Mouse (Mus musculus) kidney, postnatal 25 days (tissue): Measurements from ENCODE around the gene Notch2.
A peak's percentile ranks its signal among the peaks of the same experiment; 100 is the strongest.
"Not testable (repeated sequence)": the region's sequence is repeated elsewhere in the genome, so short reads cannot be mapped to it uniquely, and the experiment has no call there.

Experiments used
- DNase-seq, 2 experiments: peaks; one replicate each; pipeline ENCODE4 v3.0.0; 2021; ENCODE audit warnings: mixed read lengths in 2 of 2

Gene Notch2

GRCm38 (mm10) chr3:98106590-98107313 is 93.4 kb downstream of the Notch2 start:
- DNase-seq: no peak

GRCm38 (mm10) chr3:98108416-98108815 is 95.1 kb downstream of the Notch2 start:
- DNase-seq: no peak

- peak in 1 of 2 experiments; percentile 29 for DNase-seq
Measured at GRCm38 (mm10) chr3:98108866-98109265, 95.5 kb downstream of the Notch2 start.

- peak; percentile 48 to 70 for DNase-seq
Measured at GRCm38 (mm10) chr3:98110610-98111009, 97.3 kb downstream of the Notch2 start.

GRCm38 (mm10) chr3:98118252-98118651 is 104.9 kb downstream of the Notch2 start:
- no peak for DNase-seq

- DNase-seq: no peak
Measured at GRCm38 (mm10) chr3:98119338-98119737, 106.0 kb downstream of the Notch2 start.

- DNase-seq: no peak
Measured at GRCm38 (mm10) chr3:98120884-98121283, 107.6 kb downstream of the Notch2 start.

- no peak for DNase-seq
Measured at GRCm38 (mm10) chr3:98127775-98128174, 114.4 kb downstream of the Notch2 start.

- DNase-seq: no peak
Measured at GRCm38 (mm10) chr3:98128716-98129115, 115.4 kb downstream of the Notch2 start.

- not testable (repeated sequence) for DNase-seq
Measured at GRCm38 (mm10) chr3:98132140-98132539, 118.8 kb downstream of the Notch2 start.

GRCm38 (mm10) chr3:98132636-98133035 is 119.3 kb downstream of the Notch2 start:
- no peak for DNase-seq

- no peak for DNase-seq
Measured at GRCm38 (mm10) chr3:98141456-98141855, 128.1 kb downstream of the Notch2 start.

GRCm38 (mm10) chr3:98142862-98143261 is 129.5 kb downstream of the Notch2 start:
- DNase-seq: no peak

GRCm38 (mm10) chr3:98145204-98145603 is 131.9 kb downstream of the Notch2 start:
- no peak for DNase-seq

GRCm38 (mm10) chr3:98146471-98147410 is 133.4 kb downstream of the Notch2 start:
- no peak for DNase-seq

- no peak for DNase-seq
Measured at GRCm38 (mm10) chr3:98147706-98148105, 134.4 kb downstream of the Notch2 start.

- DNase-seq: no peak
Measured at GRCm38 (mm10) chr3:98149881-98150280, 136.6 kb downstream of the Notch2 start.

- no peak for DNase-seq
Measured at GRCm38 (mm10) chr3:98151016-98151415, 137.7 kb downstream of the Notch2 start.

GRCm38 (mm10) chr3:98153460-98153859 is 140.1 kb downstream of the Notch2 start:
- DNase-seq: no peak

- no peak for DNase-seq
Measured at GRCm38 (mm10) chr3:98156158-98156557, 142.8 kb downstream of the Notch2 start.

GRCm38 (mm10) chr3:98157073-98157472 is 143.7 kb downstream of the Notch2 start:
- no peak for DNase-seq

- no peak for DNase-seq
Measured at GRCm38 (mm10) chr3:98157585-98157984, 144.3 kb downstream of the Notch2 start.

GRCm38 (mm10) chr3:98158646-98159045 is 145.3 kb downstream of the Notch2 start:
- no peak for DNase-seq

GRCm38 (mm10) chr3:98159289-98159688 is 146.0 kb downstream of the Notch2 start:
- no peak for DNase-seq
